Mouse (Mus musculus): ENCODE measurements around the gene Dock9.
"Not testable (repeated sequence)": the region's sequence is repeated elsewhere in the genome, so short reads cannot be mapped to it uniquely, and the experiment has no call there.

Gene Dock9

DNA sequence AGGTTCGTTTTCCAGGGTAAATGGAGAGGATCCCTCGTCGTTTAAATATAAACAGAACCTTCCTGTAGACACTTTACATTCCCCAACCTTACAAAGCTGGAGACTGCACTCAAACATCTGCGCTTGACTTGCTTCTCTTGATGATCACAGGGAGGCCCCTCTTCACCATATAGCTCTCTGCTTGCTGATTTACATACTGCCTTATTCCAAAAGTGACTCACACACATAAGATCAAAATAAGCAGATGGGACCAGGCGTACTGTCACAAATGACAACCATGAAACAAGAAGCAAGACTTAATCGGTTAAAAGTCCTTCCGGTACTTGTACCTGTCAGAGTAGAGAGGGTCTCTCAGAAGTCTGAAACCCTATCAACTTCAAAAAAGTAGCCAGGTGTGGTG is 63.4 kb downstream of the Dock9 start:
- DNase-seq: no peak

DNA sequence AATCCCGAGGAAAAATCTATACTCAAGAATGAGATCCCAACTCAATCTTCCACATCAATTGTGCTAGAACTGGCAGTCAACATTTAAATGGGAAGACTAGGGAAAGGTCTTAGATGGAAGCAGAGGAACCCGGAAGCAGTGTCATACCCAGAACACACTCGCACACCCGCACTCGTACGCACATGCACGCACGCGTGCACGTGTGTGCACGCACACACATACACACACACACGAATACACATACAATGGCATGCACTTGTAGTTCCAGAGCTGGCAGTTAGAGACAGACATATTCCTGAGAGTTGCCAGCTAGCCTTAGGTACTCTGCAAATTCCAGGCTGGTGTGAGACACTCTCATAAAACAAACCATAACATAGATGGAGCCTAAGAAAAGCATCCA is 63.9 kb downstream of the Dock9 start:
- no peak for DNase-seq

DNA sequence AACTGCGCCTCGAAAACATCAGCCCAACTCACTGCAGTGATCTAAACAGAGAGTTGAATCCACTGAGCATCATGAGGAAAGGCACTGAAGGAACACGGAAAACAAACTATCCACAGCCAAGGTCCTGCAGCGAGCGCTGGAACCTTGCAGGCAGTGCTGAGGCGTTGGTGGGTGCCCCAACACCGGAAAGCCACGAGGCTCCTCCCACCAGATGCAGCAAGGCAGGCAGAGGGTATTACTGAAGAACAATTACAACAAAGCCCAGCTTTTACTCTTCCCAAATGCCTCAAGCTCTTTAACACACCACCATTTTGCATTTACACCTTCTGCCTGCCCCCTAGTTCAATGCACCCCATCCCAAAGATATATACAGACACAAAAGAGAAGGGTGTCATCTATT is 65.4 kb downstream of the Dock9 start:
- DNase-seq: no peak

DNA sequence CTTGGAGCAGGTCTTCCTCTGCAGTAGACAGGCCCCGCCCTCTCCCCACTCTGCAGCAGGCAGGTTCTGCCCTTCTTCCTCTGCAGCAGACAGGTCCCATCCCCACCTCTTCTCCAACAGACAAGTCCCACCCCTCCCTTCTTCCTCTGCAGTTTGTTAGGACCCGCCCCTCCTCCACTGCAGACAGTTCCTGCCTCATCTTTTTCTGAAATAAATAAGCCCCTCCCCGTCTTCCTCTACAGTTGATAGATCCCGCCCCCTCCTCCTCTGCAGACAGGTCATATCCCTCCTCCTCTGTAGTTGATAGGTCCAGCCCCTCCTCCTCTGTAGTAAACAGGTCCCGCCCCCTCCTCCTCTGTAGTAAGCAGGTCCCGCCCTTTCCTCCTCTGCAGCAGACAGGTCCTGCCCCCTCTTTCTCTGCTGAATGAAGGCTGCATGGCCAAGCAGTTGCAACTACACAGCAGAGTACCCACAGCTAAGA is 65.9 kb downstream of the Dock9 start:
- peak; percentile 40 to 48 for DNase-seq

DNA sequence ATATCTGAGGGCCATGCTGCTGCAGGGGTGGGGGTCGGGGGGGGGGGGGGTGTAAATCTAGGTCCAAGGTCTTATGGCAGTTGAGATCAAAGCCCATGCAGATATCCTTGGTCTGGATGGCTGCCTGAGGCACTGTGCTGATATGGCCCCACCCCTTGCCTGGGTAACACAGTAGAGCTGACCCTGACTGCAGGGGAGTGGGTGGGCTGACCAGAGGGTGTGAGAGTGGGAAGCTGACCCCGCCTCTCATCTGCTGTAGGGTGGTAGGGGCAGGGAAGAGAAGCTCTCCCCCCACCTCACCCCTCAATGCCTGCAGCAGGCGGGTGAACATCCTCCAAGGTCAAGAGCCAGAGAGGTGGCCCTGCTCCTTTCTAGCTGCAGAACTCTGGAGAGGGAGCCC is 66.7 kb downstream of the Dock9 start:
- no peak for DNase-seq

DNA sequence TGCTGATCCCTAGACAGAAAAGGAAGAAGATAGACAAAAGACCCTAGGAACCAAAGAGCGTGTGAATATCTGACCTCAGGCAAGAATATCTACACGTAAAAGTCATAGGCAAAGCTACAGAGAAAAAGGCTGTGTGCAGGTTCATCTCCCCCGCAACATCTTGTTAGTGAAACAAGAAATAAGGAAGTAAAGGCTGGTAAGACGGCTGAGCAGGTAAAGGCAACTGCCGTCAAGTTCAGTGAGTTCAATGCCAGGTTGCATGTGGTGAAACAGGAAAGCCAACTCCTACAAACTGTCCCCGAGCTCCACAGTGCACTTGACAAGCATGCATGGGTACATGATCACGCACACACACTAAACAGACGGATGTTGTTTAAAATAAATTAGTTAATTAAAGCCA is 69.6 kb downstream of the Dock9 start:
- peak in 1 of 2 experiments; percentile 19 for DNase-seq

DNA sequence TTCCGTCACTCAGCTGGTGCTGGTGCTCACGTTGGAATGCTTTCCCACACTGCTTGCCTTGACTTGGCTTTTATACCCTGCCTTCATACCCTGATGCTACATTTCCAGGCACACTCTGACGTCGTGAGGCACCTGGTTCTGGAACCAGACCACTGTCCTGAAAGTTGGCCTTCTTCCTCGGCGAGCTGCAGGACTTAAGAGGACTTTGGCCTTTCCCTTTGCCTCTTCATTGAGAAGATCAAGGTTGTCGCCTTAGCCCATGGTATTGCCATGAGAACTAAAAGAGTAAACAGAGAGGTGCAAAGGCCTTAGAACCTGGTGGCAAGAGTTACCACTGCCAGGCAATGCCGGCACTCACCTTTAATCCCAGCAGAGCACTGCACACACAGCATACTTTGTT is 73.1 kb downstream of the Dock9 start:
- no peak for DNase-seq

DNA sequence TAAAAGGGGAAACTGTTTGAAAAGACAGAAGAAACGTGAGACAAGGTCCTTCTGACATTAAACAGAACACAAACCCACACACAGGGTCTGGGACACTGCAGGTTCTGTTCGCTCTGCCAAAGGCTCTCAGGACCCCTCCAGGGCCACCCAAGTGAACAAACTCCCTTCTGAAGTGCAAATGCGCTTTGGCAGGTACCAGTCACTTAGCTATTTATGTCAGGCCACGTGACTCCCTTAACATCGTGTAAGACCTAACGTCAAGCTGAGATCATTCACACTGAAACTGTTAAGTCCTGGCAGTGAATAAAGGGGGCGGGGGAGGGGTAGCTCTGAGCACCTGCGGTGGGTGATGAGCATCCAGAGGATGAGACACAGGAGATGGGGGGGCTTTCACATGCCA is 74.9 kb downstream of the Dock9 start:
- DNase-seq: no peak

DNA sequence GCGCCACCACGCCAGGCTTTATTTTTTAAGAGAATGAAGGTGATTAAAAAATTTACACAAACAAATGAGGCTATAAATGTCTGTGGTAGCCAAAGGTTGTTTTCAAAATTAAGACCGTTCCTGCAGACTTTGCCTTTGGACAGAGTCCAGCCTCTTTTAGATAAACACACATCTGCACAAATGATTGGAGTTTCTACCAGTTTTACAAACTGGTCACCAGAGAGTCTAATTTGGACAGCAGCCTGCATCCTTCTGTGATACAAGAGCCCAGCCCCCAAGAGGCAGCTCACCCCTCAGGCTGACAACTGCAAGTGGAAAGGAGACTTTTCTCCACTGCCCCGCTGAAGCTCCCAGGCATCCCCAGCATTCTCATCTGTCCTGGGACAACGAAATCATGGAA is 76.2 kb downstream of the Dock9 start:
- DNase-seq: no peak

DNA sequence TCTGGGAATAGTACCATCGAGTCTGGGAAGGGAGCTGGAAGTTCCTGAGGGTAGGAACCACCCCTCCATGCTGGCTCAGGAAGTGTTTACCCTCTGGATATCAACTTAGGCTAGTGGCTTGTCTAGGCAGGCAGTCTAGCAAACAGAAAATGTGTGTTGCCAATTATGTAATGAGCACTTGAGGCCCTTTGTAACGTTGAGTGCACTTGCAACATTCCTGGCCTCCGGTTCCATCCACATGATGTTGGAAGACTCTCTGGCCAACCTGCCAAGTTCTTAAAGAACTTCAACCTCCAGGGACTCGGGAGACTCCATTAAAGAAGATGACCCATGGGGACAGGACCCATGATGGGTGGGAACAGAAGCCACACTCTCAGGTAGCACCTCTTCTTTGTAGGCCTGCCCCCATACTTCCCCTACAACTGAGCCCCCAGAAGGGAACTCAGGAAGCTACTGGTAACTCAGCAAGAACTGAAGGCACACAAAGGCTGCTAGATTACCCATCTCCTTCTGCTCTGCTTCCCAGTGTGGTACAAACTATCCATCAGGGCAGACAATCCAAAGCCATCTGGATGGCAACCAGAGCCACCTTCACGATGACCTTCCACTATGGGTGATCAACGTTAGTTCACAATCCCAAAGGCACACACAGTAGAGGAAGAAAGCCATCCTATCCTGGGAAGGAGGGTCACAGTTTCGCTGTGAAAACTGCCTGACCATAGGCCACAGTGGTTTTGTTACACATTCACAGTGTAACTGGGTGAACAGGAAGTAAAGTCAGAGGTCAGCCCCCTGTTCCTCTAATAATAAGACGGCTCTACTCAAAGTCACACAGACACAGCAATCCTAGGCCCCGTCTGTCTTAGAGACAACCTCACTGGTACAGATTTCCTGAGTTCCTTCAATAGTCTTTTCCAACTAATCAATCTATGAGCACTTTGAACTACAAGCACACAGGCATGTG is 77.7 kb downstream of the Dock9 start:
- no peak for DNase-seq

DNA sequence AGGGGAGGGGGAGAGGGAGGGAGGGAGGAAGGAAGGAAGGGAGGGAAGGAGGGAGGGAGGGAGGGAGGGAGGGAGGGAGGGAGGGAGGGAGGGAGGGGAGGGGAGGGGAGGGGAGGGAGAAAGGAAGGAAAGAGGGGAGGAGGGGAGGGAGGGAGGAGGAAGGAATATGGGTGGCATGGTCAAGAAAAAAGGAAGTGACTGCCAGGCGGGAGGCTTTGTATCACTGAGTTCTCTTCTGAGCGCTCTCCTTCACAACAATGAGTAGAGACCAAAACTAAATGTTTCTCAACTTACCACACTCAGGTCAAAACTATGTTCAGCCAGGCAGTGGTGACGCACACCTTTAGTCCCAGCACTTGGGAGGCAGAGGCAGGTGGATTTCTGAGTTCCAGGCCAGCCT is 82.8 kb downstream of the Dock9 start:
- not testable (repeated sequence) for DNase-seq

DNA sequence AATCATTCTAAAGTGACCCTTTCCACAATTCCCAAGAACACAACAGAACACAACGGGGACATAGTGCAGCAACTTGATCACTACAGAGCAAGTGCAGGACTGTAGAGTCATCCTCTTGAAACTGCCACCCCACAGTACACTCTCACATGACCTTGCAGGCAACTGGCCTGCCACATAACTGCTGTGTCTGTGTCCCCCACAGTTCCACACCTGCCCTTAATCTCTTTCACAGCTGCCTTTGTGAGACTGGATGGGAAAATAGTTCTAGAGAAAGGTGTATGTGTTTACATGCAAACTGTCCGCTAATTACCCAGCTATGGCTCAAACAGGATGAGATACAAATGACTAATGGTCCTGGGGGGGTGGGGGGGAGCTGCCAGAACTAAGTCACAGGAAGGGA is 83.4 kb downstream of the Dock9 start:
- no peak for DNase-seq

DNA sequence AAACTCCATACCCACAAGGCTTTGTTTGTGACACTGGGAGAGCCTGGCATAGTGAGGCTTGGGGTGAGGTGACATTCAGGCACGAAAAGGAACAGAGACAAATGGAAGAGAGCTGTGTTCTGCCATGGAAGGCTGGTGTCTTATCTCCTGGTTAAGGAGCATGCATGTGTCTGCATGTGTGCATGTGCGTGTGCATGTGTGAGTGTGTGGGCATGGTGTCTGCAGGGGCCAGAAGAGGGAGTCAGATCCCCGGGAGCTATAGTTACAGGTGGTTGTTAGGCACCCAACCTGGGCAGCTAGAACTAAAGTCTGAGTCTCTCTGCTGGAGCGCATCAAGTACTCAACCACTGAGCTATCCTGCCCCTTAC is 83.8 kb downstream of the Dock9 start:
- DNase-seq: no peak

DNA sequence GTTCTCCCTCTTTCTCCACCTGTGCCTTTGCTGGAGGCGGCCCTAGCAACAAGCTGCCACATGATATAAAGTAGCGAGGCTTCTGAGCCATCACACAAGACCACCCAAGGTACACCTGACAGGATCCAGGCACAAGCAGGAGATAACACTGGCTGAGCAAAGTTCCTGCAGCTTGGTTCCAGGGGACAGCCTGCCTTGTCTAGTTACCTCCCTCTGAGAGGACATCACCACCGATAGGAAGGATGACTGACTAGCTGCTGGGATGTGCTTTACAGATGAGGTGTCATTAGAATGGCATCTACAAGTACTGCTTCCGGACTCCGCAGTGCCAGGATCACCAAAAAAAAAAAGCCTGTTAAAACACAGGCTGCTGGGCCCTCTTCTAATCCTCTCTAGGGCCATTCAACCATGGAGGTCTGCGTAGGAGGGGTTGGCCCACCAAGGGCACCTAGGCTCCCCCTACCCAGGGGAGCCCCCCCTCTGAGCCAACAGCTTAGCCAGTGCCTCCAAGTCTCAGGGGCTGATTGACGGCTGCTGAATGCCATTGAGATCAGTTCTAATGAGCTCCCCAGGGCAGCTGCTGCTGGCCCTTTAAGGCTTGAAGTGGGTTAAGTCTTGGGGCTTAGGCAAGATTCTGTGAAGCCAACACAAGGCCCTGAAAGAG is 84.3 kb downstream of the Dock9 start:
- no peak for DNase-seq

DNA sequence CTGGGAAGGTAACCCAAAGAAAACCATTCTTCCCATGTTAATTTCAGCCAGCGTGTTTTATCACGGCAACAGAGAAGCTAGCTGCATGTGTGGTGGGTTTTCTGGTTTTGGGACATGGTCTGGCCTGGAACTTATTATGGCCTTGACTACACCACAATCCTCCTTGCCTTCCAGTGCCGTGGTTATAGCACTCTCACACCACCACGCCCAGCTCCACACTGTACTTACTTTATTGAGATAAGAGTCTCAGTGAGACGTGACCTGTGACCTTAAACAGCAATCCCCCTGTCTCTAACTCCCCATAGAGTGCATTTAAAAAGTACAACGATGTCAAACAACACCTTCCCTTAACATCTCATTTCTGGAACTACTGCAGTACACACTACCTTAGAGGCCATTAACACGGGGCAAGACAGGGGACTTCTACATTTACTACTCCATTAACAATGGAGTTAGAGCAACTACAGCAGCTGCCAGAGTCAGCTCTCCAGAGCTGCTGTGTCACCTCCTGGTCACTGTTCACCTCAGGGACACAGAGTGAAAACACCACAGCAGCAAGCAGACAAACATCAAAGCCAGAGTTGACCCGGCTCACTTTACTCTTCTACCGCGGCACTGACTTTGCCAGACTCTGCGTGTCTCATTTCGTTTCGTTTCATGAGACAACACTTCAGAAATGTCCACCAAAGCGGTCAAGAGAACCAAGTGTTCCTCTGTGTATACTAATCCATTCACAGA is 86.4 kb downstream of the Dock9 start:
- no peak for DNase-seq

DNA sequence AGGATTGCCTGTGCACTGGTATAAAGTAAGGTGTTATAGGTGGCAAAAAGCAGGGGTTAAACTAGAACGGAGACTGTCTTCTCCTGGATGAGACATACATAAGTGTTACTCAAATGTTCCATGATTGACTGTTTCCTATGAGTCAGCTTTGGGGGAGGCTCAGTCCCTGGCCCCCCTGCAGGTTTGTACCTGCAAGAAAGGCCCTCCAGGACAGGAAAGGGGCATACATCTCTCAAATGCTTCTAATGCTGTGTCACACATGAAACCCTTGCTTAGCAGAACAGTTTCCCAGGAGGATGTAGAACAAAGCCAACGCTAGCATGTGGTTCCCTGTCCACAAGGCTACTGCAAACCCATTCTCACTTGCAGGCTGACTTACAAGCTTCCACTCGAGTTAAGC is 87.5 kb downstream of the Dock9 start:
- DNase-seq: no peak

DNA sequence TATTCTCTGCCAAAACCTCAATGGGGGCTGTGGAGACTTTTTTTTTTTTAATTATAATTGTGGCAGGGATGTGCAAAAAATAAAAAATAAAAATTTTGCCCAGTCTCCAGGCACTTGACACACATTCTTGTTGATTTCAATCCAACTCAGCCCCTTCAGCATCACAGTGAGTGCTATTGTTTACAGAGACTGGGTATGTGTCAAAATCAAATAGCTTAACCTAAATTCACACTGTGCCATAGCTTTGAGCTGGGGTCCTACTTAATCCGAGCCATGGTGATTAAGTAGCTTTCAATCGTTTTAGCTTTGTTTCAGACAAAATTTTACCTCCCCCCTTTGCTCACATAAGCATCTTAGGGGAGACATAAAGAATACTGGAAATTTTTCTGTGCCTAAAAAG is 89.4 kb downstream of the Dock9 start:
- no peak for DNase-seq

DNA sequence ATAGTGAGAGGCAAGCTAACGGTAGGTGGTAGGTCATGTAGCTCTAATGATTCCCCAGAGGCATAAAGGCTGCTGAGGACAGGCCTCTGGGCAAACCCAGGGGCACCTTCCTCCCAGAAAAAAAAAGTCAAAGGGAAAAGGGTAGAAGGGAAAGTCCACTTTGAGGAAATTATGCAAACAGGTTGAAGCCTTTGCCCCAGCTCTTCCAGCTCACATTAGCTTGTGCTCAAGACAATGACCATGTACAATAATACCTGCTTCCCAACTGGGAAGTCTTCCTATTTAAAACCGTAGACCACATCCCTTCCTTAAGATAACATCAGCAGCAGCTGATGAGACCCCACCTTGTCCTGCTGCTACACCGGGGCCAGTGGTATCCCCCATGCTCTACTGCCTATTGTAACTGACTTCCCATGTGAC is 91.1 kb downstream of the Dock9 start:
- DNase-seq: no peak

DNA sequence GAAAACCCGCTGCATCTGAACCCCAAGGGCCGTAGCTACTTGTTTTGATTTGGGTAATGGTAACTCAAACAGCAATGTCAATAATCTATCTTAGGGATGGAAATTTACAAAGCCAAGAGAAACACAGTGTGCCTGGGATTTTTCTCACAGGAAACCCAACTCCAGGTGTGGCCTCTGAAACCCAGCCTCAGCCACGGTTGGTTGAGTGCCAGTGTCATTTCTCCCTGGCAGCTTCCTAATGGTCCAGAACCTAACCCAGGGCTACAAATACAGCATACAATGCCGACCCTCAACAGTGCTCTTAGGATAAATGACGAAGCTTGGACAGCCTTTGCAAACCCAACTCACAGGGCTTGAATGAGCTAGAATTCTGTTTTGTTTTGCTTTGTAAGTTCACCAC is 92.0 kb downstream of the Dock9 start:
- no peak for DNase-seq

DNA sequence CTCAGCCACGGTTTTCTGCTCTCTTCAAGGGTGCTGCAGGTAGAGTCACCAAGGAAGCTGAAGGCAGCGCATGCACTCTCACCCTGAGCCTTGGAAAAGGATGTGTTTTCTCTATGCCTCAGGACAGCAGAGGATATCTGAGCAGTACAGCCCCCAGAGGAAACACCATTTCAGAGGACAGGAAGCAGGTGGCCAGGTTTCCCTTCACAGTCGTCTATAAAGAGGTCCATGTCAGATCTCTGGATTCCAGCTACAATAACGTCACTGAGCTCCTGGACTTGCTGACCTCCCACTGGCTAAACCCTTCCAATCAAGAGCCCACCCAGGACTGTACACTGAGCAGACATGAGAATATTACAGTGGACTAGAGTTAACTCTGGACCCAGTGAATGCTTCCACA is 95.1 kb downstream of the Dock9 start:
- DNase-seq: peak in 1 of 2 experiments; percentile 3

DNA sequence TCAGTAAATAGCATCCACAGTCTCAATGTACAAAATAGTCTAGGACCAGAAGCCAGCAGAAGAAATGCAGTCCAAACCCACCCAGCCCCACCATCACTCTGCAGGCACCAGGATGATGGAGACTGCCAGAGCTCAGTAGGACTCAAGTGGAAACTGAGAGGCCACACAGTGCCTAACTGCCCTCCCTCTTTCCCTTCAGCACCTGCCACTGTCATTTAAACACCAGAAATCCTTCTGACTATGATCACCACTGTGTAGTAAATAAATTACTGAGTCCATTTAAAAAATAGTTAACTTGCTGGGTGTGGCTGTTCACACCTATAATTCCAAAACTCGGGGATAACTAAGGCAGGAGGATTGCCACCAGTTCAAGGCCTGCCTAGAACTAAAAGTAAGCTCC is 97.6 kb downstream of the Dock9 start:
- DNase-seq: no peak

DNA sequence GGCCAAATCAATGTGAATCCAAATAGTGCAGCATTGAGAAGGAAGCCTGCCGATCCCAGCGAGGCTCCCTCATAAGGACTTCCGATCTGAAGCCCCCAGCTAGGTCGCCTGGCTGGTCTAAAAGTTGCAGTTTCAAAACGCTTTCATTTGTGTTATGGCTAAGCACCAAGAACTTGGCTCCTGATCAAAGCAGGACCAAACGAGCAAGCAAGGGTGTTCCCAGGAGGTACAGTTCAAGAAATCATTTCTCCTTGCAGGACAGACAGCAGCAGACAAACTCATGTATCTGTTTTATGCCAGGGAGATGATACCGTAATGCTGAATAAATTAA is 99.1 kb downstream of the Dock9 start:
- DNase-seq: no peak

DNA sequence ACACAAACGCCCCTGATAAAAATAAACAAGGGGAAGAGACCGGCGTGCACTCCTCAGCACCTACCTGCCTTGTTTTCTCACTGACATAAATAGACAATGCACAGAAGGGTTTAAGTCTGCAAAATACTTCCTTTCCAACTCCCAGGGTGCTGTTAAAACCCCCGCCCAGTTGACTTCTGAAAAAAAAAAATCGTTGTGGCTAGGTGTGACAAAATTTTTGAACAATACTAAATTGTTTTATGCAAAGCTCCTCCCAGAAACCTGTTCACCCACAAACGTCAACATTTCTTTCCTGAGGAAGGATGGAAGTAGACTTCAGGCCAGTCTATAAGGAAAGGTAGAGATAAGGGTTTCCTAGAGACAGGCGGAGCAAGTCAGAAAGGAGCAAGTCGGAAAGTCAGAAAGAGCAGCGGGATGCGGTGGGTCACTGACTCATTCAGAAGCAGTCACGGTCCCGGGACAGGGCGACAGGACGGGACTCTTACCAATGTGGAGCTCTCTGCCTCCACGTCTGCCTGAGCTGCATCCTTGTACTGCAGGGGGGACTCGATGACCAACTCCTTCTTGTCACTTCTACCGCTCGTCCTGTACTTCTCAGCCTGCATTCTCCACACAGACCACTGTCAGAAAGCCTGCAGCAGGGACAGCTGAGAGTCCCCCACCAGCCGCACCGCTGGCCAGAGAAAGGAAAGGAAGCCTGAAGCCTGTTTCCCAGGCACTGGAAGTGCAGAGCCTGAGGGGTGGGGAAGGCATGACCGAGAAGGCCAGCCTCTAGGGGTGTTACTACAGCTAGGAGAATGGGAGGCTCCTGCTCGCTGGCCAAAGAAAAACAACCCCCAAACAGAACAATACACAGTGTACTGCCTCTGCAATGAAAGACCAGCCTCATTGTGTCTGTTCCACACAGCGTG is 99.7 kb downstream of the Dock9 start:
- DNase-seq: peak; percentile 11 to 22

Data from B cell, adult 2 months (primary cell).